Mouse (Mus musculus) small intestine, adult 2 months (tissue): Measurements from ENCODE around the gene Il1r1.

Experiments
- CTCF ChIP-seq: fragments of 200-500 bp; IDR thresholded peaks from 2 replicates; pipeline ENCODE4 v1.5.1; 2012; ENCODE audit warnings: low read depth, mild to moderate bottlenecking, control low read depth, inconsistent platforms, low read length, moderate library complexity, mixed read lengths; ENCODE audit not compliant: insufficient replicate concordance, insufficient read length; ENCODE audit errors: extremely low read depth
- POLR2A ChIP-seq: fragments of 200-500 bp; IDR thresholded peaks from 2 replicates; pipeline ENCODE4 v1.6.1; 2012; ENCODE audit warnings: low read depth, mild to moderate bottlenecking, control low read depth, inconsistent platforms, low read length, moderate library complexity

- TF ChIP-seq CTCF = no peak
- TF ChIP-seq POLR2A = no peak
Observed at GRCm38 (mm10) chr1:40179031-40179430, 45.8 kb upstream of the Il1r1 start.
